Mouse (Mus musculus): ENCODE measurements around the gene H2-Ab1.

DNA sequence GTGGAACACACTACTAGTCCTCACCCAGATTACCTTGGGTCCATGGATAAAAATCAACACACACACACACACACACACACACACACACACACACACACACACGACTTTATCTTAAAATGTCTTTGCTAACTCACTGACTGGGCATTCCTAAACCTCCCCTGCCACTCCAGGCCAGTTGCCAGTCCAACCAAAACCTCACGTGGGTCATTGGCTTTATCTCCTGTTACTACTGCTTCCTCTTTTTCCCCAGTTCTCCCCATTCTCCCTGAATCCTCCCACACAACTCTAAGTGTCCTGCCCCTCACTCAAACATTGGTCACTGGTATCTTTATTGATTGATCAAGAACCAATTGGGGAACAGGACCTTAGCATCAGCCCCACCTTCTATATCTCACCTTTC, 59.8 kb downstream of the H2-Ab1 start:
- no peak for TF ChIP-seq TCF3 (IDR thresholded peaks at IDR 0.05; ENCODE audit: insufficient read length, low read depth)
- TF ChIP-seq MYOD1 (IDR thresholded peaks at IDR 0.05; ENCODE audit: control insufficient read depth in 1 of 3, insufficient read length in 2 of 3, low read depth in 2 of 3), result no peak
- no peak for TF ChIP-seq POLR2A (IDR thresholded peaks at IDR 0.05; ENCODE audit: insufficient read length, low read depth)
- TF ChIP-seq POLR2AphosphoS2 (IDR thresholded peaks at IDR 0.05; ENCODE audit: insufficient read length, low read depth), result no peak
- TF ChIP-seq E2F4 (IDR thresholded peaks at IDR 0.05; ENCODE audit: insufficient read depth), result no peak
- TF ChIP-seq MAX (IDR thresholded peaks at IDR 0.05; ENCODE audit: low read depth), result no peak
- no peak for TF ChIP-seq TCF12 (IDR thresholded peaks at IDR 0.05; ENCODE audit: insufficient read depth, poor library complexity, severe bottlenecking)
- TF ChIP-seq REST (IDR thresholded peaks at IDR 0.05; ENCODE audit: insufficient read depth, insufficient read length), result no peak
- no peak for TF ChIP-seq CEBPB (IDR thresholded peaks at IDR 0.05; ENCODE audit: insufficient read depth, poor library complexity, severe bottlenecking)
- TF ChIP-seq USF1 (IDR thresholded peaks at IDR 0.05; ENCODE audit: low read depth), result no peak
- no peak for TF ChIP-seq SRF (IDR thresholded peaks at IDR 0.05; ENCODE audit: control insufficient read depth, insufficient read length, low read depth)
- TF ChIP-seq MYOG (IDR thresholded peaks at IDR 0.05; ENCODE audit: control insufficient read depth in 1 of 3, insufficient read depth in 1 of 3, insufficient read length in 2 of 3, low read depth in 2 of 3), result no peak

Measured in myocyte (in vitro differentiated cells).